Mouse (Mus musculus): ENCODE results near the gene Tbx18. TPM values are rescaled to one million over a fixed set of nuclear protein-coding genes. Genes with fewer than 3 reads are reported as not detected.

Gene Tbx18
- polyA plus RNA-seq, 1 experiment from 2014 or later = 3.9 TPM

DNA sequence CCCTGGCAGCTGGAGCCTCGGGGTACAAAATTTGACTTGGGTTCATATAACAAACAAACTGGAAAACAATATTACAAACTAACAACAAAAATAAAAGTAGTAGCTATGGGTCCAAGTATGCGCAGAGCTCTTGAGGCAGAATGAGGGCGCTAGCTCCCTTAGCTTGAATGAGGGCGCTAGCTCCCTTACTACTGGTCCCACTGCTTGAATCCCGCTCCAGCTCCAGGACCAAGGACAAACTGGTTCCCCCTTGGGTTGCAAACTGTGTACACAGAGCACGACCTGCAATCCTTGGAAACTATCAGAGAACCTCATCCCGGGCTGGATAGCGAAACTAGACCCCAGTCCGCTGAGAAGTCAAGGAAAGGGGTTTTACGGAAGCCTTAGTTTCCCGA is 2.2 kb upstream of the Tbx18 start:
- under 1% methylated on average over 11 of the region's 11 CpGs for WGBS
- peaks cover 30% of the 10 kb centered on the region for H3K4me1 ChIP-seq
- no peaks in the 10 kb centered on the region for H3K9me3 ChIP-seq (replicated peaks)
- peak; percentile 48 for DNase-seq (ENCODE audit: low spot score)
- H3K36me3 ChIP-seq = no peaks in the 10 kb centered on the region
- no peak overlapping the region for H3K27ac ChIP-seq (replicated peaks)
- H3K4me3 ChIP-seq = no peak overlapping the region
- peaks cover 100% of the 10 kb centered on the region for H3K27me3 ChIP-seq (ENCODE audit: low read depth, poor library complexity, severe bottlenecking)

GRCm38 (mm10) chr9:87732416-87733235 is 1.6 kb upstream of the Tbx18 start:
- Histone ChIP-seq H3K4me1 (peaks cover 30% of the 10 kb centered on the region), H3K9me3 (replicated peaks) (no peaks in the 10 kb centered on the region), H3K4me3 (no peak overlapping the region), H3K36me3 (no peaks in the 10 kb centered on the region), H3K27ac (replicated peaks) (no peak overlapping the region), H3K27me3 (ENCODE audit: low read depth, poor library complexity, severe bottlenecking) (peaks cover 100% of the 10 kb centered on the region)
- peak; percentile 52 for DNase-seq (ENCODE audit: low spot score)
- WGBS = 2% methylated on average over 25 of the region's 25 CpGs

DNA sequence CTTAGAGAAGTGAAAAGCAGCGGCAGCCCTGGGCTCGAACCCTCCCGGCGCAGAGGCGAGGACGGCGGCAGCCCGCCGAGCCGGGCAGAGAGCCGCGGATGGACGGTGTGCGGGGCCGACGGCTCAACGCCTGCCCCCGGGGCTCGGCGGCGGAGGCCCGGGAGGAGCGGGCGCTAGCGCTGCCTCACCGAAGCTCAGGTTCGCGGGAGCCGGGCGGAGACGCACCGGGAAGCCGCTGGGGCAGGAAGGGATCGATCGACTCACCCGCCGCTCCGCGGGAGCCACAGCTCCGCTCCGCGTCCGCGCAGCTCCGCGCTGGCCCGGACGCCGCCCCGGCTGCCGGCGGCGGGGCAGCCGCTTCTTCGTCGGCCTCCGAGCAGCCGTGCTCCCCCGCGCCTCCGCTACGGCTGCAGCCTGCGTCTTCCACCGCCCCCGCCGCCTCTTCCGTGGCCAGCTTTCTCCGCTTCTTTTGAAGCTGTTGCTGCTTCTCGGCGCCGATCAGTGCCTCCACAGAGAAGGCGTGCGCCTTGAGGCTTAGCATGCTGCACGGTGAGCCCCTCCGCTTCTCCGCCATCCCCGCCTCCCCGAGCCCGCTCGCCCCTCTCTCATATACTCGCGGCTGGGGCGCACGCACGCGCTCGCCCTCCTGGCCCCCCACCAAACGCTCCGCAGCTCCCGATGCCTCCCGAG is 644 bp downstream of the Tbx18 start:
- H3K4me3 ChIP-seq = peak overlapping the region; percentile 58
- H3K27ac ChIP-seq (replicated peaks) = peak overlapping the region; percentile 38
- peaks cover 100% of the 10 kb centered on the region for H3K27me3 ChIP-seq (ENCODE audit: low read depth, poor library complexity, severe bottlenecking)
- DNase-seq (ENCODE audit: low spot score) = peak; percentile 75
- H3K4me1 ChIP-seq = peaks cover 30% of the 10 kb centered on the region
- no peaks in the 10 kb centered on the region for H3K9me3 ChIP-seq (replicated peaks)
- no peaks in the 10 kb centered on the region for H3K36me3 ChIP-seq
- under 1% methylated on average over 91 of the region's 91 CpGs for WGBS

DNA sequence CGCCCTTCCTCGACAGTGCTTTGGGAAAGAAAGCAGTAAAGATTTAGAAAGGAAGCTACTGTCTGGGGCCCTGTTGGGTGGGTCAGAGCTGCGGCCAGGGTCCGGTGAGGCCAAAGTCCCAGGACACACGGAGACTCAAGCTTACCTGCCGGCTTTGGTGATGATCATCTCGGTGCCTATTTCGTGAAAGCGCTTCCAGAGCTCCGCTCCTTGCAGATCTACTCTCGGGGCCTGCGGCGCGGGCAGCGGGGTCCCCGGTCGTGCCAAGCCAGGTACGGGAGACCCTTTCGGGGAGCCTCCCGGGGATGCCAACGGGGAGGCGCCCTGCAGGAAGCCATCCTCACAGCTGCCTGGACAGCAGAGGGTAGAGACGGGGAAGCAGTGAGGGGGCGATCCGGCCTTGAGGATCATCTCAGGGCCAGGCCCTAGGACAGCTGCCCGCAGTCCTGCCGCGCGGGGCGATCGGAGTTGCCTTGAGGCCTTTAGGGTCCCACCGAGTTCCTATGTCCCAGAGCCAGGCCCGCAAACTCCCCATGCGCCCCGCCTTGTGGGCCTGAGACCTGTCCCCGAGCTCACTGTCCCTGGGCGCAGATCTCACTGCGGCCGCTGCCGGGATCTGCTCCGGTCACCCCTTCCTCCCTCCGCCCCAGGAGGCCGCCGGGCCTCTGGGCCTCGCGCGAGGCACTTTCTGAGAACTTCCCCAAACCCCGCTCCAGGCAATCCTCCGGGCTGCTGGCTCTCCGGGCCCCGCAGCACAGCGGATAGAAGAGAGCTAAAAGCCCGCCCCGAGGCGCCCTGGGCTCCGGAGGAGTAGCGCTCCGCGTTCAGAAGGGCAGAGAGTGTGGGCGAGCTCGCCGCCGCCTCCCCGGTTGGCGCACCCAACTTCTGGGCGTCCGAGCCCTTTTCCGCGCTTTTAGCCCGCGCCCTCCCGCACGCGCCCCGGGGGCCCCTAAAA is 1.5 kb downstream of the Tbx18 start:
- peak overlapping the region; percentile 58 for H3K4me3 ChIP-seq
- peaks cover 30% of the 10 kb centered on the region for H3K4me1 ChIP-seq
- H3K9me3 ChIP-seq (replicated peaks) = no peaks in the 10 kb centered on the region
- peak overlapping the region; percentile 38; the same call in 1 of the 2 replicates for H3K27ac ChIP-seq (replicated peaks)
- under 1% methylated on average over 75 of the region's 75 CpGs for WGBS
- peaks cover 100% of the 10 kb centered on the region for H3K27me3 ChIP-seq (ENCODE audit: low read depth, poor library complexity, severe bottlenecking)
- DNase-seq (ENCODE audit: low spot score) = peak; percentile 62
- H3K36me3 ChIP-seq = no peaks in the 10 kb centered on the region

DNA sequence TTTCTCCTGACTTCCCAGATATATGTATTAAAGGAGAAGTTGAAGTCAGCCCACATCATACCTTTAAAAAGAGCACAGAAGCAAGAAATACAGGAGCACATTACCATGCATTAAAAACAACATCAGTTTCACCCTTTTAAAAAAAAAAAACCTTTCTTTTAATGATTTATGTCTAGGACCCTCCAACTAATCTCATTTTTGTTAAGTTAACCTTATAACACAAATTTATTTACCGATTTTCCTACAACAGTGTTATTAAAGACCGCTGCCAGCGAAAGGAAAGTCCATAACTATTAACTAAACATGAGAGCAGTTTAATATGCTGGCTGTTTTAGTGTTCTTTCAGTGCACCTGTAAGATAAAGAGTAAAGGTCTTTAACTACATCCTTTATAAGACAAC is 3.0 kb downstream of the Tbx18 start:
- WGBS = 12% methylated on average over 3 of the region's 3 CpGs
- peaks cover 100% of the 10 kb centered on the region for H3K27me3 ChIP-seq (ENCODE audit: low read depth, poor library complexity, severe bottlenecking)
- no peak for DNase-seq (ENCODE audit: low spot score)

GRCm38 (mm10) chr9:87727155-87727953 is 3.7 kb downstream of the Tbx18 start:
- Histone ChIP-seq H3K9me3 (replicated peaks) (no peaks in the 10 kb centered on the region), H3K36me3 (no peaks in the 10 kb centered on the region), H3K4me1 (peaks cover 22% of the 10 kb centered on the region), H3K27me3 (ENCODE audit: low read depth, poor library complexity, severe bottlenecking) (peaks cover 98% of the 10 kb centered on the region), H3K27ac (replicated peaks) (no peak overlapping the region), H3K4me3 (no peak overlapping the region)
- no peak for DNase-seq (ENCODE audit: low spot score)
- 6% methylated on average over 12 of the region's 12 CpGs for WGBS

More for the DNA sequence above, 3.0 kb downstream of the Tbx18 start:
- Histone ChIP-seq H3K4me3 (no peak overlapping the region), H3K27ac (replicated peaks) (no peak overlapping the region), H3K9me3 (replicated peaks) (no peaks in the 10 kb centered on the region), H3K4me1 (peaks cover 27% of the 10 kb centered on the region), H3K36me3 (no peaks in the 10 kb centered on the region)

- WGBS = 31% methylated on average over 2 of the region's 2 CpGs
These were observed 9.3 kb downstream of the Tbx18 start for GRCm38 (mm10) chr9:87721793-87722192.

GRCm38 (mm10) chr9:87710360-87710759 is 20.7 kb downstream of the Tbx18 start:
- 80% methylated on average over 4 of the region's 4 CpGs for WGBS
- Histone ChIP-seq H3K4me3 (no peak overlapping the region), H3K9me3 (replicated peaks) (no peaks in the 10 kb centered on the region), H3K36me3 (no peaks in the 10 kb centered on the region), H3K27ac (replicated peaks) (no peak overlapping the region), H3K4me1 (no peaks in the 10 kb centered on the region), H3K27me3 (ENCODE audit: low read depth, poor library complexity, severe bottlenecking) (no peaks in the 10 kb centered on the region)
- no peak for DNase-seq (ENCODE audit: low spot score)

More at GRCm38 (mm10) chr9:87721793-87722192, 9.3 kb downstream of the Tbx18 start:
- H3K4me3 ChIP-seq = no peak overlapping the region
- peaks cover 6% of the 10 kb centered on the region for H3K4me1 ChIP-seq
- no peaks in the 10 kb centered on the region for H3K9me3 ChIP-seq (replicated peaks)
- no peak overlapping the region for H3K27ac ChIP-seq (replicated peaks)
- H3K27me3 ChIP-seq (ENCODE audit: low read depth, poor library complexity, severe bottlenecking) = peaks cover 62% of the 10 kb centered on the region
- DNase-seq (ENCODE audit: low spot score) = no peak
- no peaks in the 10 kb centered on the region for H3K36me3 ChIP-seq

- Histone ChIP-seq H3K4me3 (no peak overlapping the region), H3K27ac (replicated peaks) (no peak overlapping the region), H3K36me3 (no peaks in the 10 kb centered on the region), H3K4me1 (no peaks in the 10 kb centered on the region), H3K27me3 (ENCODE audit: low read depth, poor library complexity, severe bottlenecking) (no peaks in the 10 kb centered on the region), H3K9me3 (replicated peaks) (no peaks in the 10 kb centered on the region)
- peak; percentile 53 for DNase-seq (ENCODE audit: low spot score)
These were observed 22.9 kb downstream of the Tbx18 start for GRCm38 (mm10) chr9:87708151-87708550.

DNA sequence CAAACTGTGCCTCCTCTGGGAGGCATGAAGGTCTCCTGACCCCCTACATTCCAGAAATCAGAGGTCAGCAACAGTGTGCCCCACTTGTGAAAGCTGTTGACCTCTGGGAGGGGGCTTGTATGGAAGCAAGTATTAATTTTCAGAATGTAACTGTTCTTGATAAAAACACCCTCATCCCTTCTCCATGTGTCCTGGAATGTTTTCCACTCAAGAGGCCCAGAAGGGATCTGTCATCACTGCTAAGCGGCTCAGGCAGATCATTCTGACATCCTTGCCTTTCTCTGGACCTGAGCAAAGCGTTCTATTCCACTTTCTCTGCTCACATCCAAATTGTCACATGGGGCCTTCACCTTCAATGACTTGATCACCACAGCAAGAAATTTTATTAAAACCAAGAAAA is 28.8 kb downstream of the Tbx18 start:
- Histone ChIP-seq H3K36me3 (no peaks in the 10 kb centered on the region), H3K4me1 (no peaks in the 10 kb centered on the region), H3K27ac (replicated peaks) (no peak overlapping the region), H3K27me3 (ENCODE audit: low read depth, poor library complexity, severe bottlenecking) (no peaks in the 10 kb centered on the region), H3K9me3 (replicated peaks) (no peaks in the 10 kb centered on the region), H3K4me3 (no peak overlapping the region)
- 77% methylated on average over 2 of the region's 2 CpGs for WGBS
- DNase-seq (ENCODE audit: low spot score) = no peak

- 92% methylated on average over 9 of the region's 9 CpGs for WGBS
- Histone ChIP-seq H3K9me3 (replicated peaks) (no peaks in the 10 kb centered on the region), H3K36me3 (no peaks in the 10 kb centered on the region), H3K27me3 (ENCODE audit: low read depth, poor library complexity, severe bottlenecking) (no peaks in the 10 kb centered on the region), H3K27ac (replicated peaks) (no peak overlapping the region), H3K4me1 (no peaks in the 10 kb centered on the region), H3K4me3 (no peak overlapping the region)
- no peak for DNase-seq (ENCODE audit: low spot score)
These were observed 44.1 kb downstream of the Tbx18 start for GRCm38 (mm10) chr9:87686981-87687380.

DNA sequence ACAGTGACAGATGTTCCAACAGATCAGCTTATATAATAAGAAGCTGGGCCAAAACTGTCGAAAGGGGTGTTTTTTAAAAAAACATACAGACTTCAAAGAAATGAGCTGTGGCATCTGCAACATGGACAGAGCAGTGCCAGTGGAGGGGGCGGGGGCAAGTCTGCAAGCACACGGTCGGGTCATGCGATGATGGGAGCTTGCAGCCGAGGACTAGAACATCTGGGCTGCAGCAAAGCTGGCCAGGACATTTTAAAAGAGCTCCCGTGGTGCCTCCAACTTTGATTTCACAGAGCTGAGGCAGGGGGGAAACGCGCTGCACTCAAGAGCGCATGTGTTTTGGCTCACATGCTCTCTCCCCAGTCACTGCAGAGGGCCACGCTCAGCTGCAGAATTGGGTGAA is 48.8 kb downstream of the Tbx18 start:
- DNase-seq (ENCODE audit: low spot score) = peak; percentile 19
- 72% methylated on average over 11 of the region's 11 CpGs for WGBS

More for the DNA sequence above, 48.8 kb downstream of the Tbx18 start:
- no peak overlapping the region for H3K27ac ChIP-seq (replicated peaks)
- H3K4me3 ChIP-seq = no peak overlapping the region
- H3K27me3 ChIP-seq (ENCODE audit: low read depth, poor library complexity, severe bottlenecking) = no peaks in the 10 kb centered on the region
- H3K36me3 ChIP-seq = no peaks in the 10 kb centered on the region
- H3K9me3 ChIP-seq (replicated peaks) = no peaks in the 10 kb centered on the region
- H3K4me1 ChIP-seq = no peaks in the 10 kb centered on the region
